Mouse (Mus musculus) liver, embryonic 15.5 days (tissue): ENCODE data around the gene Cpa5. TPM values are rescaled to one million over a fixed set of nuclear protein-coding genes. Genes with fewer than 3 reads are reported as not detected.
A peak's percentile ranks its signal among the peaks of the same experiment; 100 is the strongest.

Source experiments
- ATAC-seq: fragments of 200-750 bp; cut with Nextera tagmentation; 2 replicates; pipeline ENCODE4 v1.8.0; 2017; ENCODE audit warnings: moderate number of reproducible peaks, mild to moderate bottlenecking, moderate library complexity; ENCODE audit not compliant: insufficient read depth
- H3K27ac ChIP-seq: fragments of 300-500 bp; sonication (generic); replicated peaks from 2 replicates; pipeline ENCODE4 v1.5.1; 2015; ENCODE audit warnings: mild to moderate bottlenecking, inconsistent platforms
- H3K27me3 ChIP-seq: fragments of 300-500 bp; sonication (generic); 2 replicates; pipeline ENCODE4 v1.6.1; 2015; ENCODE audit warnings: mild to moderate bottlenecking, inconsistent platforms
- H3K36me3 ChIP-seq: fragments of 300-500 bp; sonication (generic); replicated peaks from 2 replicates; pipeline ENCODE4 v1.6.1; 2015; ENCODE audit warnings: moderate library complexity, mild to moderate bottlenecking, inconsistent platforms
- H3K4me1 ChIP-seq: fragments of 300-500 bp; sonication (generic); replicated peaks from 2 replicates; pipeline ENCODE4 v1.6.1; 2015; ENCODE audit warnings: inconsistent platforms
- H3K4me2 ChIP-seq: fragments of 300-500 bp; sonication (generic); 2 replicates; pipeline ENCODE4 v1.6.1; 2015; ENCODE audit warnings: moderate library complexity, mild to moderate bottlenecking, inconsistent platforms
- H3K4me3 ChIP-seq: fragments of 300-500 bp; sonication (generic); replicated peaks from 2 replicates; pipeline ENCODE4 v1.5.1; 2015; ENCODE audit warnings: mild to moderate bottlenecking, inconsistent platforms
- H3K9ac ChIP-seq: fragments of 300-500 bp; sonication (generic); 2 replicates; pipeline ENCODE4 v1.6.1; 2015; ENCODE audit warnings: moderate library complexity, mild to moderate bottlenecking, inconsistent platforms
- H3K9me3 ChIP-seq: fragments of 300-500 bp; sonication (generic); replicated peaks from 2 replicates; pipeline ENCODE4 v1.6.1; 2016; ENCODE audit warnings: inconsistent platforms
- WGBS: fragments of 180-500 bp; shearing (Covaris S2); methylation state at CpG from one replicate; pipeline ENCODE4 v1.1.7; 2015; ENCODE audit warnings: mixed read lengths; ENCODE audit not compliant: insufficient replicate concordance; 5-methylcytosine and 5-hydroxymethylcytosine counted together
- polyA plus RNA-seq: library from polyadenylated mRNA; unstranded; fragments of >200 nt; fragmentation: Nextera tagmentation; extraction: Ambion mirVana; gene quantifications from 2 replicates; pipeline ENCODE4 v1.2.1, GENCODE M21; 2015

The Cpa5 gene
- polyA plus RNA-seq, 1 experiment from 2014 or later = 0.09 TPM

- H3K36me3 ChIP-seq = no peaks in the 10 kb centered on the region
- no peak overlapping the region for H3K9ac ChIP-seq
- no peaks in the 10 kb centered on the region for H3K9me3 ChIP-seq
- no peaks in the 10 kb centered on the region for H3K4me1 ChIP-seq
- H3K4me3 ChIP-seq = no peak overlapping the region
- no peaks in the 10 kb centered on the region for H3K27me3 ChIP-seq
- WGBS = 66% methylated on average over 17 of the region's 17 CpGs
- H3K27ac ChIP-seq = no peak overlapping the region
- ATAC-seq = no peak
- H3K4me2 ChIP-seq = no peak overlapping the region
These were observed 30.6 kb upstream of the Cpa5 start for GRCm38 (mm10) chr6:30579961-30580840.

- Histone ChIP-seq H3K4me1 (no peaks in the 10 kb centered on the region), H3K9ac (no peak overlapping the region), H3K9me3 (no peaks in the 10 kb centered on the region), H3K4me3 (no peak overlapping the region), H3K27ac (no peak overlapping the region), H3K36me3 (no peaks in the 10 kb centered on the region), H3K4me2 (no peak overlapping the region), H3K27me3 (no peaks in the 10 kb centered on the region)
- ATAC-seq = no peak
- WGBS = 74% methylated on average over 8 of the region's 8 CpGs
These were observed 30.0 kb upstream of the Cpa5 start for GRCm38 (mm10) chr6:30580841-30581176.

GRCm38 (mm10) chr6:30586886-30587442 is 23.8 kb upstream of the Cpa5 start:
- H3K36me3 ChIP-seq = no peaks in the 10 kb centered on the region
- H3K27ac ChIP-seq = no peak overlapping the region
- H3K9me3 ChIP-seq = no peaks in the 10 kb centered on the region
- WGBS = 58% methylated on average over 7 of the region's 7 CpGs
- no peaks in the 10 kb centered on the region for H3K27me3 ChIP-seq
- no peak overlapping the region for H3K9ac ChIP-seq
- ATAC-seq = no peak
- no peak overlapping the region for H3K4me2 ChIP-seq
- H3K4me1 ChIP-seq = no peaks in the 10 kb centered on the region
- H3K4me3 ChIP-seq = no peak overlapping the region

- Histone ChIP-seq H3K27me3 (no peaks in the 10 kb centered on the region), H3K9me3 (no peaks in the 10 kb centered on the region), H3K4me1 (no peaks in the 10 kb centered on the region), H3K4me3 (no peak overlapping the region), H3K4me2 (no peak overlapping the region), H3K36me3 (no peaks in the 10 kb centered on the region), H3K9ac (no peak overlapping the region), H3K27ac (no peak overlapping the region)
- 30% methylated on average over 2 of the region's 2 CpGs for WGBS
- no peak for ATAC-seq
These were observed 21.0 kb upstream of the Cpa5 start for GRCm38 (mm10) chr6:30589819-30590218.

- 42% methylated on average over 5 of the region's 5 CpGs for WGBS
- Histone ChIP-seq H3K9ac (no peak overlapping the region), H3K4me1 (no peaks in the 10 kb centered on the region), H3K4me2 (no peak overlapping the region), H3K9me3 (no peaks in the 10 kb centered on the region), H3K36me3 (no peaks in the 10 kb centered on the region), H3K27me3 (no peaks in the 10 kb centered on the region), H3K27ac (no peak overlapping the region), H3K4me3 (no peak overlapping the region)
- no peak for ATAC-seq
These were observed 18.9 kb upstream of the Cpa5 start for GRCm38 (mm10) chr6:30591851-30592404.

GRCm38 (mm10) chr6:30592417-30592974 is 18.3 kb upstream of the Cpa5 start:
- Histone ChIP-seq H3K36me3 (no peaks in the 10 kb centered on the region), H3K9ac (no peak overlapping the region), H3K9me3 (no peaks in the 10 kb centered on the region), H3K27ac (no peak overlapping the region), H3K4me1 (no peaks in the 10 kb centered on the region), H3K4me3 (no peak overlapping the region), H3K4me2 (no peak overlapping the region), H3K27me3 (no peaks in the 10 kb centered on the region)
- 57% methylated on average over 10 of the region's 10 CpGs for WGBS
- no peak for ATAC-seq

- H3K9me3 ChIP-seq = no peaks in the 10 kb centered on the region
- H3K27me3 ChIP-seq = no peaks in the 10 kb centered on the region
- H3K9ac ChIP-seq = no peak overlapping the region
- no peak overlapping the region for H3K4me3 ChIP-seq
- no peak overlapping the region for H3K4me2 ChIP-seq
- no peaks in the 10 kb centered on the region for H3K36me3 ChIP-seq
- ATAC-seq = no peak
- H3K27ac ChIP-seq = no peak overlapping the region
- 48% methylated on average over 7 of the region's 7 CpGs for WGBS
- no peaks in the 10 kb centered on the region; the same call in 1 of the 2 replicates for H3K4me1 ChIP-seq
These were observed 16.4 kb upstream of the Cpa5 start for GRCm38 (mm10) chr6:30594364-30594763.

GRCm38 (mm10) chr6:30596230-30596898 is 14.4 kb upstream of the Cpa5 start:
- 68% methylated on average over 8 of the region's 8 CpGs for WGBS
- no peak overlapping the region for H3K4me2 ChIP-seq
- no peaks in the 10 kb centered on the region for H3K36me3 ChIP-seq

GRCm38 (mm10) chr6:30600033-30600432 is 10.8 kb upstream of the Cpa5 start:
- H3K9ac ChIP-seq = no peak overlapping the region
- H3K4me3 ChIP-seq = no peak overlapping the region
- H3K36me3 ChIP-seq = no peaks in the 10 kb centered on the region
- no peak overlapping the region for H3K27ac ChIP-seq
- H3K4me1 ChIP-seq = no peaks in the 10 kb centered on the region; the same call in 1 of the 2 replicates
- 44% methylated on average over 3 of the region's 3 CpGs for WGBS
- no peak overlapping the region for H3K4me2 ChIP-seq
- 0 out of 2 replicates have a peak, but pooled peaks have one; percentile 28 for ATAC-seq
- no peaks in the 10 kb centered on the region for H3K9me3 ChIP-seq
- no peaks in the 10 kb centered on the region for H3K27me3 ChIP-seq

More at GRCm38 (mm10) chr6:30596230-30596898, 14.4 kb upstream of the Cpa5 start:
- H3K27me3 ChIP-seq = no peaks in the 10 kb centered on the region
- ATAC-seq = no peak
- H3K4me1 ChIP-seq = no peaks in the 10 kb centered on the region; the same call in 1 of the 2 replicates
- H3K4me3 ChIP-seq = no peak overlapping the region
- H3K9me3 ChIP-seq = no peaks in the 10 kb centered on the region
- H3K9ac ChIP-seq = no peak overlapping the region
- H3K27ac ChIP-seq = no peak overlapping the region

GRCm38 (mm10) chr6:30600995-30601394 is 9.8 kb upstream of the Cpa5 start:
- no peaks in the 10 kb centered on the region for H3K36me3 ChIP-seq
- no peak overlapping the region for H3K4me3 ChIP-seq
- ATAC-seq = no peak
- H3K4me2 ChIP-seq = no peak overlapping the region
- no peak overlapping the region for H3K27ac ChIP-seq
- no peaks in the 10 kb centered on the region for H3K27me3 ChIP-seq
- H3K9ac ChIP-seq = no peak overlapping the region
- 48% methylated on average over 1 of the region's 1 CpGs for WGBS
- H3K9me3 ChIP-seq = no peaks in the 10 kb centered on the region
- no peaks in the 10 kb centered on the region; the same call in 1 of the 2 replicates for H3K4me1 ChIP-seq
